Mouse (Mus musculus) stomach, embryonic 14.5 days (tissue): ENCODE measurements around the gene Abcb9. TPM values are rescaled to one million over a fixed set of nuclear protein-coding genes. Genes with fewer than 3 reads are reported as not detected.

Experiments used
- ATAC-seq: fragments of 200-750 bp; cut with Nextera tagmentation; 2 replicates; pipeline ENCODE4 v1.8.0; 2017; ENCODE audit warnings: low read depth, moderate TSS enrichment; ENCODE audit not compliant: insufficient number of reproducible peaks, insufficient read depth, low FRiP score
- H3K27ac ChIP-seq: fragments of 300-500 bp; sonication (generic); 2 replicates; pipeline ENCODE4 v1.5.1; 2014; ENCODE audit warnings: mild to moderate bottlenecking, low read length, moderate library complexity, mixed read lengths
- H3K27me3 ChIP-seq: fragments of 300-500 bp; sonication (generic); 2 replicates; pipeline ENCODE4 v1.6.1; 2014; ENCODE audit warnings: low read length, control low read depth, mixed read lengths; ENCODE audit not compliant: control insufficient read depth, insufficient read depth
- H3K36me3 ChIP-seq: fragments of 300-500 bp; sonication (generic); 2 replicates; pipeline ENCODE4 v1.6.1; 2014; ENCODE audit warnings: mild to moderate bottlenecking, control low read depth, low read length, moderate library complexity, mixed read lengths; ENCODE audit not compliant: control insufficient read depth, insufficient read depth
- H3K4me1 ChIP-seq: fragments of 300-500 bp; sonication (generic); 2 replicates; pipeline ENCODE4 v1.6.1; 2014; ENCODE audit warnings: low read length, control low read depth, mixed read lengths; ENCODE audit not compliant: control insufficient read depth, insufficient read depth
- H3K4me2 ChIP-seq: fragments of 300-500 bp; sonication (generic); replicated peaks from 2 replicates; pipeline ENCODE4 v1.6.1; 2014; ENCODE audit warnings: low read depth, low read length, control low read depth
- H3K4me3 ChIP-seq: fragments of 300-500 bp; sonication (generic); 2 replicates; pipeline ENCODE4 v1.5.1; 2014; ENCODE audit warnings: low read depth, low read length, control low read depth
- H3K9ac ChIP-seq: fragments of 300-500 bp; sonication (generic); replicated peaks from 2 replicates; pipeline ENCODE4 v1.6.1; 2014; ENCODE audit warnings: low read depth, mild to moderate bottlenecking, control low read depth, low read length, moderate library complexity, mixed read lengths
- H3K9me3 ChIP-seq: fragments of 300-500 bp; sonication (generic); 2 replicates; pipeline ENCODE4 v1.6.1; 2016; ENCODE audit warnings: low read depth, low read length, control low read depth; ENCODE audit not compliant: control insufficient read depth
- WGBS: fragments of 180-500 bp; shearing (Covaris S2); extraction: QIAGEN DNeasy Blood & Tissue Kit; methylation state at CpG from one replicate; pipeline ENCODE4 v1.1.7; 2014; 5-methylcytosine and 5-hydroxymethylcytosine counted together
- polyA plus RNA-seq: library from polyadenylated mRNA; unstranded; fragments of >200 nt; fragmentation: Nextera tagmentation; extraction: Ambion mirVana; gene quantifications from 2 replicates; pipeline ENCODE4 v1.2.1, GENCODE M21; 2014

Gene Abcb9
- polyA plus RNA-seq, 1 experiment from 2014 or later: 1.7 TPM

DNA sequence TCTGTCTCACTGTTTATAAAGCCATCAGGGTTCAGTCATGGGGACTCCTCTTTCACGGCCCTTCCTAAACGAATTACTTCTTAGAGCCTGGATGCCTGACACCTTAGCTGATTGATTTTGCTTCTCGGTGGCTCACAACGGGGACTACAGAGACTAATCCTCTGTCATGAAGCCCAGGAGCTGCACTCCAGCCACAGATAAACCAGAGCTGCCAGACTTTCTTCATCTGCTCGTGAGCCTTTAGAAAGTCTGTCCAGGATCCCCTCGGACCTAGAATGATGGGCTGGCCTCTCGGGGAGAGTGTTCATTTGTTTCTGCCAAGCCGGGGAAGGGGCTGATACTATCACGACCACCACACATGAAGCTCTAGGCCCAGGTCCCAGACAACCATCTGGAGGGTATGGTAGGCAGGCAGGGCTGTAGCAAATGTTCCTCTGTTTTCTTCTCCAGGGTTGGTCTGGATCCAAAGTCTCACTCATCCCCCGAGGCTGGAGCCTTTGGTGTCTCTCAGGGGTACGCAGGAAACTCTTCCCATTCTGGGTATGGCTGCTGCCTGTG is 50.1 kb downstream of the Abcb9 start:
- 26% methylated on average over 11 of the region's 11 CpGs for WGBS

DNA sequence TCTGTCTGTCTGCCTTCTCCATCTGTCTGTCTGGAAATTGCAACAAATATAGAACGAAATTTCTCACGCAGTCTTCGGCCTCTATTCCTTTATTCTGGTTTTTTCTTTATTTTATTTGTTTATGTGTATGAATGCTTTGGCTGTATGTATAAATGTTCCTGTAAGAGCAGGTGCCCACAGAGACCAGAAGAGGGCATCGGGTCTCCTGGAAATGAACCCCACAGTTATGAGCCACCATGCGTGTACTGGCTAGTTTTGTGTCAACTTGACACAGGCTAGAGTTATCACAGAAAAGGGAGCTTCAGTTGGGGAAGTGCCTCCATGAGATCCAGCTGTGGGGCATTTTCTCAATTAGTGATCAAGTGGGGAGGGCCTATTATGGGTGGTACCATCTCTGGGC is 51.6 kb downstream of the Abcb9 start:
- Histone ChIP-seq H3K9me3 (no peaks in the 10 kb centered on the region), H3K27me3 (no peaks in the 10 kb centered on the region), H3K27ac (peak overlapping the region; percentile 63; the same call in 1 of the 2 replicates), H3K9ac (no peak overlapping the region), H3K4me1 (peaks cover 4% of the 10 kb centered on the region; the same call in 1 of the 2 replicates), H3K4me2 (no peak overlapping the region), H3K36me3 (no peaks in the 10 kb centered on the region), H3K4me3 (no peak overlapping the region)
- no peak for ATAC-seq
- WGBS: 86% methylated on average over 5 of the region's 5 CpGs

More for the DNA sequence above, 50.1 kb downstream of the Abcb9 start:
- no peak overlapping the region for H3K9ac ChIP-seq
- H3K4me2 ChIP-seq: no peak overlapping the region
- H3K9me3 ChIP-seq: no peaks in the 10 kb centered on the region
- H3K27me3 ChIP-seq: no peaks in the 10 kb centered on the region
- no peaks in the 10 kb centered on the region for H3K36me3 ChIP-seq
- H3K4me3 ChIP-seq: no peak overlapping the region
- H3K27ac ChIP-seq: 0 out of 2 replicates have a peak overlapping the region, but pooled peaks have one; percentile 7
- H3K4me1 ChIP-seq: peaks cover 15% of the 10 kb centered on the region
- ATAC-seq: no peak

DNA sequence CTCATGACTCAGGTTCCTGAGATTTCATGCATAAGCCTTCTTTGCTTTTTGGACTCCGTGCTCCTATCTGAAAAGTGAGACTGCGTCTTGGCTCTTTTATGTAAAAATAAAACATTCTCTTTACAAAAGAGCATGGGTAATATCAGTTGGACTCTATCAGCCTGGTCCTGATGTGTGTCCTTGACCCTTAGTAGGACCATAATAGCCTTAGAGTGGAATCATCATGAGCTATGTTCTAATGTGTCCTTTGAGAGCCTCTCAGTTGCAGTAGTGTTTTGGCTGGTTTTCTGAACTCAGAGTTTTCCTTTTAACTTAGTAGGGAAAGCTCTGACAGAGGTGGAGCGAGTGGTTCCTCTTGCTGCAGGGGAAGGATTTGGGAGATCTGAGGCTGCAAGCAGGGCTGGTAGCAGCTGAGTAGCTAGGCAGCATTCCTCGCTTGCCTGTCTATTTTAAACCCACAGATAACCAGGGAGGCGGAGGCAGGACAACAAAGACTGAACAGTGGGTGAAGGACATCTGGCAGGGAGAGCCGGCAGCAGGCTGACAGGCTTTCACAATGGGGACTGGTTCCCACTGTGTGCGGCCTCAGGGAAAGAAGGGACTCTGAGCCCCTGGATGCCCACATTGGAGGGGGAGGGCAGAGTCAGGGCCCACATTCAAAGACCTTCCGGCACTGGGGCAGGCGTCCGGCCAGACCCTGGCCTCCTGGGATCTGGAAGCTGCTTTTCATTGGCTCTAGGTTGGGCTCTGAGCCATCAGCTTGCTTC is 52.2 kb downstream of the Abcb9 start:
- no peak overlapping the region for H3K4me3 ChIP-seq
- no peaks in the 10 kb centered on the region for H3K9me3 ChIP-seq
- no peak overlapping the region for H3K4me2 ChIP-seq
- H3K27ac ChIP-seq: peak overlapping the region; percentile 63
- H3K4me1 ChIP-seq: peaks cover 4% of the 10 kb centered on the region; the same call in 1 of the 2 replicates
- H3K36me3 ChIP-seq: no peaks in the 10 kb centered on the region
- no peaks in the 10 kb centered on the region for H3K27me3 ChIP-seq
- WGBS: 60% methylated on average over 10 of the region's 10 CpGs
- H3K9ac ChIP-seq: no peak overlapping the region
- ATAC-seq: peak; percentile 60

DNA sequence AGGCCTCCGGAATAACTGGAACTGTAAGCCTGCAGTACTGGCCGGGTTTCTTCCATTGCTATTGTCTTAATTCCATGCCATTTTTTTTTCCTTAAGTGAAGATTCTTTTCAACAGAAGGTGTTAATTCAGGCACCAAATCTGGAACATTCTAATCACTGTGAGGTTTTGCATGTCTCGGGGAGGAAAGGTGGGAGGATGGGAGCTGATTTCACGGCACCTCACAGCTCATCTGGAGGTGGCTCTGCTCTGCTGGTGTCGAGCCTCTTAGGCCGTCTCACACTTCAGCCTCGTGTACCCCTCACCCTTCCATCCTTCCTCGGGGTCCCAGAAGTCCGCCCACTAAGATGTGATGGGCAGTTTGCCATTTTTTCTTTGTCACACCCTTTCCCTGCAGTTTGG is 54.5 kb downstream of the Abcb9 start:
- 68% methylated on average over 9 of the region's 9 CpGs for WGBS
- peaks cover 4% of the 10 kb centered on the region; the same call in 1 of the 2 replicates for H3K4me1 ChIP-seq
- H3K27me3 ChIP-seq: no peaks in the 10 kb centered on the region
- no peak overlapping the region for H3K4me3 ChIP-seq
- no peak overlapping the region for H3K9ac ChIP-seq
- no peaks in the 10 kb centered on the region for H3K9me3 ChIP-seq
- no peaks in the 10 kb centered on the region for H3K36me3 ChIP-seq
- H3K27ac ChIP-seq: no peak overlapping the region
- ATAC-seq: no peak
- H3K4me2 ChIP-seq: no peak overlapping the region

DNA sequence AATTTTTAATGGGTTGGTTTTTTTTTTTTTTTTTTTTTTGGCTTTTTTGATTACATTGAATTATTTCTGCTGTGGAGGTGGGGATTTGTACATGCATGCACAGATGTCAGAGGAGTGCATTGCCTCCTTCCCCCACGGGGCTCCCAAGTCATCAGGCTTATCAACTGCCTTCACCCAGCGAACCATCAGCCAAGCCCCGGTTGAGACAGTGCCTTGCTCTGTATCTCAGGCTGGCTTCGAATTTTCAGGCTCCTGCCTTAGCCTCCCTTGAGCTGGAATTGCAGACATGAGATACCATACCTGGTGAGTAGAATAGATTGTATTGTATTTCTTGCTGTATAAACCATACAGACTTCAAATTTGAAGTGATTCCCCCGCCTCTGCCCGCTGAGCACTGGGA is 56.0 kb downstream of the Abcb9 start:
- H3K4me2 ChIP-seq: no peak overlapping the region
- H3K4me3 ChIP-seq: no peak overlapping the region
- H3K9ac ChIP-seq: no peak overlapping the region
- no peak overlapping the region for H3K27ac ChIP-seq
- no peaks in the 10 kb centered on the region for H3K27me3 ChIP-seq
- ATAC-seq: no peak
- no peaks in the 10 kb centered on the region for H3K9me3 ChIP-seq
- H3K4me1 ChIP-seq: no peaks in the 10 kb centered on the region
- H3K36me3 ChIP-seq: no peaks in the 10 kb centered on the region
- WGBS: 83% methylated on average over 6 of the region's 6 CpGs

DNA sequence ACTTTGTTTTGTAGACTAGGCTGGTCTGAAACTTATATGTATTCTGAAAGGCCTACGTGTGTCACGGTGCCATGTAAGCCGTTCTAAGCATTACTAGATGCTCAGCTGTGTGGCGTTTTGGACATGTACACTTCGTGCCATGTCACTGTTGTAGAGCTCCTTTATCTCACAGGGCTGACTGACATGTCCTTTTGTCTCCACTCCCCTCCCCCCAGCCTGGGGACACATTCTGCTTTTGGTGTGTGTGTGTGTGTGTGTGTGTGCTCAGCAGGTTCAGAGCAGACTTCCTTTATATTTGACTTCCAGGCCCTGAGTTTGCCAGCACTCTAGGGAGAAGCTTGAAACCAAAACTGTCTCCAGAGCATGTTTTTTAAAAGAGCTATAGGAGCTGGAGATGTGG is 58.8 kb downstream of the Abcb9 start:
- no peaks in the 10 kb centered on the region for H3K4me1 ChIP-seq
- WGBS: 60% methylated on average over 5 of the region's 5 CpGs
- H3K27ac ChIP-seq: no peak overlapping the region
- H3K4me3 ChIP-seq: no peak overlapping the region
- no peak overlapping the region for H3K4me2 ChIP-seq
- ATAC-seq: no peak
- no peak overlapping the region for H3K9ac ChIP-seq
- no peaks in the 10 kb centered on the region for H3K27me3 ChIP-seq
- H3K9me3 ChIP-seq: no peaks in the 10 kb centered on the region
- no peaks in the 10 kb centered on the region for H3K36me3 ChIP-seq

DNA sequence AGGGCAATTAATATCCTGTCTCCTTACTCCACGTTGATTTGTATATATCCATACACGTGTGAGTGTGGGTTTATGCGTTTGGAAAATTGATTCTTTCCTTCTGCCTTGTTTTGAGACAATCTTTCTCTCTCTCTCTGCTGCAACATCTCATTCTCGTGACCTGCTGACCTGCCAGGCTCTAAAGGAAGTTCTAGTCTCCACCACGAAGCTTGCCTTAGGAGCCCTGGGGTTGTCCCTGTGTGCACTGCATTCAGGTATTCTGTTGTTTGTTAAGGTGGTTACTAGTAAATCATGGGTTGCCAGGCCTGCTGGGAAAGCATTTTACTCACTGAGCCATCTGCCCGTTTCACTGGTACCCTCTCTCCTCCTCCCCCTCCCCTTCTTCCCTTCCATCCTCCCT is 59.3 kb downstream of the Abcb9 start:
- H3K27me3 ChIP-seq: no peaks in the 10 kb centered on the region
- H3K9me3 ChIP-seq: no peaks in the 10 kb centered on the region
- H3K4me1 ChIP-seq: no peaks in the 10 kb centered on the region
- no peak overlapping the region for H3K4me2 ChIP-seq
- no peaks in the 10 kb centered on the region for H3K36me3 ChIP-seq
- 22% methylated on average over 6 of the region's 6 CpGs for WGBS
- no peak for ATAC-seq
- no peak overlapping the region for H3K9ac ChIP-seq
- H3K4me3 ChIP-seq: no peak overlapping the region
- no peak overlapping the region for H3K27ac ChIP-seq

DNA sequence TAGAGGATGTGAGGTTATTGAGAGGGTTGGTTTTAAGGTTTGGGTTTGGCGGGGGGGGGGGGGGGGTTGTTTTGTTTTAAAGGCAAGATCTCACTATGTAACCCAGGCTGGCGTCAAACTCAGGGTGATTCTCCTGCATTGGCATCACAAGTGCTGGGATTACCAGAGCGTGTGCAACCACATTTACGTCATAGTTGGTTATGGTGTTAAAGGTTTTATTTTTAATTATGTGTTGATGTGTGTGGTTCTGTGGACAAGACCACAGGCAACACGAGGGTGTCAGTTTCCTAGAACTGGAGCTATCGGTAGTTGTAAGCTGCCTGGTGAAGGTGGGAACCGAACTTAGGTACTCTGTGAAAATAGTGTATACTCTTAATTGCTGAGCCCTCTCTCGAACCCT is 59.8 kb downstream of the Abcb9 start:
- Histone ChIP-seq H3K9me3 (no peaks in the 10 kb centered on the region), H3K4me2 (no peak overlapping the region), H3K36me3 (no peaks in the 10 kb centered on the region), H3K27me3 (no peaks in the 10 kb centered on the region), H3K4me3 (no peak overlapping the region), H3K27ac (no peak overlapping the region), H3K9ac (no peak overlapping the region), H3K4me1 (peaks cover 3% of the 10 kb centered on the region)
- 72% methylated on average over 8 of the region's 8 CpGs for WGBS
- no peak for ATAC-seq
